Mouse (Mus musculus): ENCODE data around the gene Cacnb3. TPM values are rescaled to one million over a fixed set of nuclear protein-coding genes. Genes with fewer than 3 reads are reported as not detected.

The Cacnb3 gene
- polyA plus RNA-seq, 1 experiment from 2014 or later: 8.7 TPM

GRCm38 (mm10) chr15:98676940-98677728, 46.5 kb downstream of the Cacnb3 start, which contains the start of gene Rnd1:
Gene Rnd1, minus strand, starts transcription at chr15:98677461.
- H3K36me3 ChIP-seq: no peaks in the 10 kb centered on the region
- peaks cover 31% of the 10 kb centered on the region for H3K4me1 ChIP-seq (replicated peaks)
- H3K4me3 ChIP-seq: peak within 1 kb of the TSS; percentile 54
- WGBS: under 1% methylated on average over 37 of the region's 37 CpGs
- H3K27me3 ChIP-seq: peaks cover 32% of the 10 kb centered on the region
- no peaks in the 10 kb centered on the region for H3K9me3 ChIP-seq (replicated peaks)
- no peak within 1 kb of the TSS for H3K27ac ChIP-seq
- peak within 1 kb of the TSS; percentile 98 for H3K4me2 ChIP-seq
- peak within 1 kb of the TSS; percentile 51; the same call in 1 of the 2 replicates for H3K9ac ChIP-seq
- ATAC-seq (replicated peaks; ENCODE audit: insufficient number of reproducible peaks, insufficient read depth, low FRiP score, low read depth): peak; percentile 96

- Histone ChIP-seq H3K27me3 (peaks cover 32% of the 10 kb centered on the region), H3K4me2 (no peak overlapping the region)
Observed at GRCm38 (mm10) chr15:98677977-98678376, 47.3 kb downstream of the Cacnb3 start.

GRCm38 (mm10) chr15:98680660-98681059, 50.0 kb downstream of the Cacnb3 start:
- Histone ChIP-seq H3K27me3 (peaks cover 14% of the 10 kb centered on the region), H3K36me3 (no peaks in the 10 kb centered on the region), H3K9ac (no peak overlapping the region), H3K9me3 (replicated peaks) (no peaks in the 10 kb centered on the region), H3K27ac (no peak overlapping the region), H3K4me2 (no peak overlapping the region), H3K4me1 (replicated peaks) (peaks cover 21% of the 10 kb centered on the region), H3K4me3 (no peak overlapping the region)
- WGBS: 72% methylated on average over 8 of the region's 8 CpGs
- no peak for ATAC-seq (replicated peaks; ENCODE audit: insufficient number of reproducible peaks, insufficient read depth, low FRiP score, low read depth)

More at GRCm38 (mm10) chr15:98677977-98678376, 47.3 kb downstream of the Cacnb3 start:
- H3K36me3 ChIP-seq: no peaks in the 10 kb centered on the region
- no peak for ATAC-seq (replicated peaks; ENCODE audit: insufficient number of reproducible peaks, insufficient read depth, low FRiP score, low read depth)
- no peak overlapping the region for H3K27ac ChIP-seq
- WGBS: 57% methylated on average over 7 of the region's 7 CpGs
- no peak overlapping the region for H3K4me3 ChIP-seq
- no peak overlapping the region for H3K9ac ChIP-seq
- H3K4me1 ChIP-seq (replicated peaks): peaks cover 25% of the 10 kb centered on the region
- no peaks in the 10 kb centered on the region for H3K9me3 ChIP-seq (replicated peaks)

GRCm38 (mm10) chr15:98681633-98682032, 51.0 kb downstream of the Cacnb3 start:
- WGBS: 74% methylated on average over 7 of the region's 7 CpGs
- H3K4me3 ChIP-seq: no peak overlapping the region
- H3K36me3 ChIP-seq: no peaks in the 10 kb centered on the region
- no peaks in the 10 kb centered on the region for H3K9me3 ChIP-seq (replicated peaks)
- no peak overlapping the region for H3K9ac ChIP-seq
- H3K4me2 ChIP-seq: no peak overlapping the region
- no peak overlapping the region for H3K27ac ChIP-seq
- no peak for ATAC-seq (replicated peaks; ENCODE audit: insufficient number of reproducible peaks, insufficient read depth, low FRiP score, low read depth)
- H3K4me1 ChIP-seq (replicated peaks): peaks cover 11% of the 10 kb centered on the region
- peaks cover 4% of the 10 kb centered on the region; the same call in 1 of the 2 replicates for H3K27me3 ChIP-seq

GRCm38 (mm10) chr15:98683177-98683576, 52.5 kb downstream of the Cacnb3 start:
- no peaks in the 10 kb centered on the region for H3K9me3 ChIP-seq (replicated peaks)
- H3K36me3 ChIP-seq: no peaks in the 10 kb centered on the region
- WGBS: 43% methylated on average over 10 of the region's 10 CpGs
- H3K9ac ChIP-seq: no peak overlapping the region
- no peak overlapping the region for H3K4me2 ChIP-seq
- no peak overlapping the region for H3K4me3 ChIP-seq
- H3K4me1 ChIP-seq (replicated peaks): 0 out of 2 replicates have a peak, but pooled peaks cover 5% of the 10 kb centered on the region
- no peaks in the 10 kb centered on the region for H3K27me3 ChIP-seq
- ATAC-seq (replicated peaks; ENCODE audit: insufficient number of reproducible peaks, insufficient read depth, low FRiP score, low read depth): no peak
- no peak overlapping the region for H3K27ac ChIP-seq

GRCm38 (mm10) chr15:98683746-98684145, 53.1 kb downstream of the Cacnb3 start:
- H3K9me3 ChIP-seq (replicated peaks): no peaks in the 10 kb centered on the region
- no peak overlapping the region for H3K4me2 ChIP-seq
- no peak overlapping the region for H3K9ac ChIP-seq
- H3K27me3 ChIP-seq: no peaks in the 10 kb centered on the region
- no peak for ATAC-seq (replicated peaks; ENCODE audit: insufficient number of reproducible peaks, insufficient read depth, low FRiP score, low read depth)
- WGBS: 81% methylated on average over 1 of the region's 1 CpGs
- H3K36me3 ChIP-seq: no peaks in the 10 kb centered on the region
- no peak overlapping the region for H3K4me3 ChIP-seq
- 0 out of 2 replicates have a peak, but pooled peaks cover 5% of the 10 kb centered on the region for H3K4me1 ChIP-seq (replicated peaks)
- H3K27ac ChIP-seq: no peak overlapping the region

GRCm38 (mm10) chr15:98685926-98686325, 55.3 kb downstream of the Cacnb3 start:
- no peak overlapping the region for H3K4me3 ChIP-seq
- peaks cover 8% of the 10 kb centered on the region for H3K4me1 ChIP-seq (replicated peaks)
- WGBS: 68% methylated on average over 3 of the region's 3 CpGs
- no peak overlapping the region for H3K9ac ChIP-seq
- H3K27me3 ChIP-seq: no peaks in the 10 kb centered on the region
- ATAC-seq (replicated peaks; ENCODE audit: insufficient number of reproducible peaks, insufficient read depth, low FRiP score, low read depth): no peak
- no peak overlapping the region for H3K4me2 ChIP-seq
- no peaks in the 10 kb centered on the region for H3K36me3 ChIP-seq
- no peak overlapping the region for H3K27ac ChIP-seq
- no peaks in the 10 kb centered on the region for H3K9me3 ChIP-seq (replicated peaks)

GRCm38 (mm10) chr15:98689682-98690081, 59.0 kb downstream of the Cacnb3 start:
- ATAC-seq (replicated peaks; ENCODE audit: insufficient number of reproducible peaks, insufficient read depth, low FRiP score, low read depth): no peak
- no peak overlapping the region for H3K4me3 ChIP-seq
- H3K9me3 ChIP-seq (replicated peaks): no peaks in the 10 kb centered on the region
- peaks cover 24% of the 10 kb centered on the region for H3K4me1 ChIP-seq (replicated peaks)
- WGBS: 78% methylated on average over 2 of the region's 2 CpGs
- no peaks in the 10 kb centered on the region for H3K36me3 ChIP-seq
- no peak overlapping the region for H3K9ac ChIP-seq
- H3K27me3 ChIP-seq: no peaks in the 10 kb centered on the region
- no peak overlapping the region for H3K27ac ChIP-seq
- no peak overlapping the region for H3K4me2 ChIP-seq

GRCm38 (mm10) chr15:98691486-98692147, 61.0 kb downstream of the Cacnb3 start:
- H3K27me3 ChIP-seq: no peaks in the 10 kb centered on the region
- ATAC-seq (replicated peaks; ENCODE audit: insufficient number of reproducible peaks, insufficient read depth, low FRiP score, low read depth): no peak
- WGBS: 49% methylated on average over 7 of the region's 7 CpGs
- no peaks in the 10 kb centered on the region for H3K36me3 ChIP-seq
- H3K4me3 ChIP-seq: no peak overlapping the region
- peak overlapping the region; percentile 83 for H3K27ac ChIP-seq
- H3K9me3 ChIP-seq (replicated peaks): no peaks in the 10 kb centered on the region
- peaks cover 28% of the 10 kb centered on the region for H3K4me1 ChIP-seq (replicated peaks)
- peak overlapping the region; percentile 32 for H3K4me2 ChIP-seq
- no peak overlapping the region for H3K9ac ChIP-seq

- Histone ChIP-seq H3K4me3 (no peak overlapping the region), H3K9ac (no peak overlapping the region), H3K36me3 (no peaks in the 10 kb centered on the region), H3K27ac (peak overlapping the region; percentile 83), H3K4me1 (replicated peaks) (peaks cover 28% of the 10 kb centered on the region), H3K4me2 (peak overlapping the region; percentile 32), H3K27me3 (no peaks in the 10 kb centered on the region), H3K9me3 (replicated peaks) (no peaks in the 10 kb centered on the region)
- 10% methylated on average over 11 of the region's 11 CpGs for WGBS
- peak; percentile 77 for ATAC-seq (replicated peaks; ENCODE audit: insufficient number of reproducible peaks, insufficient read depth, low FRiP score, low read depth)
Observed at GRCm38 (mm10) chr15:98692171-98692715, 61.6 kb downstream of the Cacnb3 start.

Data from heart, embryonic 15.5 days (tissue).